Mouse (Mus musculus) midbrain, embryonic 15.5 days (tissue): ENCODE results near the gene Pf4. TPM values are rescaled to one million over a fixed set of nuclear protein-coding genes. Genes with fewer than 3 reads are reported as not detected.
"Not testable (repeated sequence)": the region's sequence is repeated elsewhere in the genome, so short reads cannot be mapped to it uniquely, and the experiment has no call there.

Experiments
- ATAC-seq: fragments of 200-750 bp; cut with Nextera tagmentation; replicated peaks from 2 replicates; pipeline ENCODE4 v1.8.0; 2017; ENCODE audit warnings: moderate TSS enrichment
- H3K27ac ChIP-seq: fragments of 300-500 bp; sonication (generic); 2 replicates; pipeline ENCODE4 v1.5.1; 2015; ENCODE audit warnings: mild to moderate bottlenecking, inconsistent platforms
- H3K27me3 ChIP-seq: fragments of 300-500 bp; sonication (generic); replicated peaks from 2 replicates; pipeline ENCODE4 v1.6.1; 2015; ENCODE audit warnings: inconsistent platforms
- H3K36me3 ChIP-seq: fragments of 300-500 bp; sonication (generic); replicated peaks from 2 replicates; pipeline ENCODE4 v1.6.1; 2015; ENCODE audit warnings: inconsistent platforms
- H3K4me1 ChIP-seq: fragments of 300-500 bp; sonication (generic); 2 replicates; pipeline ENCODE4 v1.6.1; 2015; ENCODE audit warnings: inconsistent platforms
- H3K4me2 ChIP-seq: fragments of 300-500 bp; sonication (generic); 2 replicates; pipeline ENCODE4 v1.6.1; 2015; ENCODE audit warnings: inconsistent platforms, mild to moderate bottlenecking, moderate library complexity
- H3K4me3 ChIP-seq: fragments of 300-500 bp; sonication (generic); 2 replicates; pipeline ENCODE4 v1.5.1; 2015; ENCODE audit warnings: mild to moderate bottlenecking, inconsistent platforms
- H3K9ac ChIP-seq: fragments of 300-500 bp; sonication (generic); 2 replicates; pipeline ENCODE4 v1.6.1; 2015; ENCODE audit warnings: mild to moderate bottlenecking, inconsistent platforms
- H3K9me3 ChIP-seq: fragments of 300-500 bp; sonication (generic); 2 replicates; pipeline ENCODE4 v1.6.1; 2016; ENCODE audit warnings: inconsistent platforms
- WGBS: fragments of 180-500 bp; shearing (Covaris S2); methylation state at CpG from one replicate; pipeline ENCODE4 v1.1.7; 2015; ENCODE audit warnings: mixed read lengths; 5-methylcytosine and 5-hydroxymethylcytosine counted together
- microRNA-seq: library from miRNA; unstranded; fragments of <30 nt; microRNA quantifications from one replicate; pipeline ENCODE4, GENCODE M21; 2016
- polyA plus RNA-seq: library from polyadenylated mRNA; unstranded; fragments of >200 nt; fragmentation: Nextera tagmentation; extraction: Ambion mirVana; gene quantifications from 2 replicates; pipeline ENCODE4 v1.2.1, GENCODE M21; 2015

The Pf4 gene
- polyA plus RNA-seq, 1 experiment from 2014 or later, result 50.3 TPM

DNA sequence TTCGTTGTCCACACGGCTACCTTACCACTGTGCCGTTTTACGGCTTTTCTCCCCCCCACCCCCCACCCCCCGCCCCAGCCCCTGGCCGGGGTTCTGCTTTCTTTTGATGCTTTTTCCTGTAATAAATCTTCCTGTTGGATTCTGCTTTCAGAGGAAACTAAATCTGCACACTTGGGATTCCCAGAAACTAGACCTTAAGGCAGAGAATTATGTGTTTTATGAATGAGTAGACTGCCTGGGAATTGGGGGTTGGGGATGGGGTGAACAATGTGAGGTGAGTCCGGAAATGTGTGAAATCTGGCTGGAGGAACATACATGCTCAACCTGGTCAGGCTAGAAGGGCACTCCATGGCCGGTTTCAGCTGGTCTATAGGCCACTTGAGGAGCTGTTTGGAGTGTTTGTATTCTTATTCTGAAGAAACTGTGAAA, 17.9 kb downstream of the Pf4 start:
- no peak for ATAC-seq
- WGBS, result 89% methylated on average over 8 of the region's 8 CpGs
- H3K4me2 ChIP-seq, result no peak overlapping the region
- H3K27ac ChIP-seq, result no peak overlapping the region
- H3K4me1 ChIP-seq, result no peaks in the 10 kb centered on the region
- H3K27me3 ChIP-seq, result no peaks in the 10 kb centered on the region
- H3K9ac ChIP-seq, result no peak overlapping the region
- H3K9me3 ChIP-seq, result no peaks in the 10 kb centered on the region
- no peak overlapping the region for H3K4me3 ChIP-seq
- H3K36me3 ChIP-seq, result no peaks in the 10 kb centered on the region

GRCm38 (mm10) chr5:90794195-90794625, 22.0 kb downstream of the Pf4 start, which contains the start of gene Cxcl15:
Cxcl15 (plus strand) TSS chr5:90794534.
- WGBS, result 68% methylated on average over 5 of the region's 5 CpGs
- no peaks in the 10 kb centered on the region for H3K9me3 ChIP-seq
- no peak for ATAC-seq
- no peak within 1 kb of the TSS for H3K9ac ChIP-seq
- no peak within 1 kb of the TSS for H3K4me2 ChIP-seq
- H3K36me3 ChIP-seq, result no peaks in the 10 kb centered on the region
- H3K4me1 ChIP-seq, result no peaks in the 10 kb centered on the region
- H3K27ac ChIP-seq, result no peak within 1 kb of the TSS
- H3K27me3 ChIP-seq, result no peaks in the 10 kb centered on the region
- no peak within 1 kb of the TSS for H3K4me3 ChIP-seq

DNA sequence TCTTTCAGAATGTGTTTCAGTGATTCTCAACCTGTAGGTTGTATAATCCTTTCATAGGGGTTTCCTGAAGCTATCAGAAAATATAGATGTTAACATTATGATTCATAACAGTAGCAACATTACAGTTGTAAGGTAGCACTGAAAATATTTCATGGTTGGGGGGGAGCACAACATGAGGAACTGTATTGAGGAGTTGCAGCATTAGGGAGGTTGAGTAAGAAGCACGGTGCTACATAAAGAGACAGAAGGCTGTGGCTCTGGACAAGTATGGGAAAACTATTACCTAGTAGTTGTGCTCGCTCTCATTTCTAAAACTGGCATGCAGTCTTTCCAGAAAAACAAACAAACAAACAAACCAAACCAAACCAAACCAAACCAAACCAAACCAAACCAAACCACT, 23.2 kb downstream of the Pf4 start:
- ATAC-seq, H3K36me3 ChIP-seq, H3K27me3 ChIP-seq, H3K4me2 ChIP-seq, H3K4me3 ChIP-seq, H3K9me3 ChIP-seq, H3K9ac ChIP-seq, H3K27ac ChIP-seq, H3K4me1 ChIP-seq: not testable (repeated sequence)
- WGBS, result 85% methylated on average over 2 of the region's 2 CpGs

DNA sequence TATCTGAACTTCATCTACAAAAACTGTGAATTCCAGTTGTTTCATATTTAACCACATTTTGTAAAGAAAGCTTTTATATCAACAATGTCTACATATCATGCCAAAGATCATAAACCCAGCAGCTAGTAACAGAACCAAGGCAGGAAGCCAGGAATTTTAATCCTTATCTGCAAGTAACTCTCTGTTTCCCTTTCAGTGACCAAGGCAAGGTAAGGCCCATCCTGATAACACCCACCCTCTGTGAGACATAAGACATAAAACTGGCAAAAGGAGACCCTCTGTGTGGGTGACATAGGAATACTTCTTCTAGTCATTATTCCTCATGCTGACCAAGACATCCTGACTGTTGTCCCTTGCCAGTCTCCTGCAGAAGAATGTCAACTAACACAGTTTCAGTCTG, 32.3 kb downstream of the Pf4 start:
- H3K27ac ChIP-seq, result no peak overlapping the region
- ATAC-seq, result no peak
- no peaks in the 10 kb centered on the region for H3K9me3 ChIP-seq
- no peak overlapping the region for H3K4me2 ChIP-seq
- H3K4me3 ChIP-seq, result no peak overlapping the region
- no peaks in the 10 kb centered on the region for H3K27me3 ChIP-seq
- H3K4me1 ChIP-seq, result no peaks in the 10 kb centered on the region
- no peak overlapping the region for H3K9ac ChIP-seq
- no peaks in the 10 kb centered on the region for H3K36me3 ChIP-seq

GRCm38 (mm10) chr5:90806050-90806449, 33.8 kb downstream of the Pf4 start:
- Histone ChIP-seq H3K9me3 (no peaks in the 10 kb centered on the region), H3K4me1 (no peaks in the 10 kb centered on the region), H3K27me3 (no peaks in the 10 kb centered on the region), H3K9ac (no peak overlapping the region), H3K36me3 (no peaks in the 10 kb centered on the region), H3K4me2 (no peak overlapping the region), H3K4me3 (no peak overlapping the region), H3K27ac (no peak overlapping the region)
- no peak for ATAC-seq

- H3K36me3 ChIP-seq, result no peaks in the 10 kb centered on the region
- H3K27me3 ChIP-seq, result no peaks in the 10 kb centered on the region
- no peak for ATAC-seq
- no peak overlapping the region for H3K9ac ChIP-seq
- H3K4me3 ChIP-seq, result no peak overlapping the region
- no peak overlapping the region for H3K27ac ChIP-seq
- no peaks in the 10 kb centered on the region for H3K9me3 ChIP-seq
- WGBS, result 88% methylated on average over 3 of the region's 3 CpGs
- H3K4me2 ChIP-seq, result no peak overlapping the region
- H3K4me1 ChIP-seq, result no peaks in the 10 kb centered on the region
Observed at GRCm38 (mm10) chr5:90807176-90807950, 35.1 kb downstream of the Pf4 start.

GRCm38 (mm10) chr5:90819756-90820155, 47.5 kb downstream of the Pf4 start:
- no peak for ATAC-seq
- no peaks in the 10 kb centered on the region for H3K27me3 ChIP-seq
- no peak overlapping the region for H3K27ac ChIP-seq
- H3K36me3 ChIP-seq, result no peaks in the 10 kb centered on the region
- H3K9ac ChIP-seq, result no peak overlapping the region
- H3K4me2 ChIP-seq, result no peak overlapping the region
- no peaks in the 10 kb centered on the region for H3K4me1 ChIP-seq
- no peaks in the 10 kb centered on the region for H3K9me3 ChIP-seq
- no peak overlapping the region for H3K4me3 ChIP-seq

Small RNA genes within 50 kb of the gene (microRNA-seq; reads per million reads assigned to microRNA genes)
- not detected for gene Gm24322

Other genes starting within 250 kb of the Pf4 start
- 0.09 and 0.13 TPM in 2 replicates for gene 5830473C10Rik, start 211.3 kb upstream of the Pf4 start, polyA plus RNA-seq
- 1.4 and 1.8 TPM in 2 replicates for gene Rassf6, start 131.8 kb upstream of the Pf4 start, polyA plus RNA-seq
- 0.19 and 0.28 TPM in 2 replicates for gene Cxcl5, start 13.1 kb upstream of the Pf4 start, polyA plus RNA-seq
- 0.84 and 1.7 TPM in 2 replicates for gene Ppbp, start 3.9 kb upstream of the Pf4 start, polyA plus RNA-seq
- gene Cxcl3, start 13.7 kb downstream of the Pf4 start, polyA plus RNA-seq, result 0.34 TPM in 1 of 2 replicates, not detected in the other
- gene Cxcl15, start 22.1 kb downstream of the Pf4 start, polyA plus RNA-seq, result not detected in 2 replicates
- 0.22 and 0.31 TPM in 2 replicates for gene Cxcl1, start 118.8 kb downstream of the Pf4 start, polyA plus RNA-seq
- not detected in 2 replicates for gene Cxcl2, start 131.4 kb downstream of the Pf4 start, polyA plus RNA-seq
- 59.7 and 65.4 TPM in 2 replicates for gene Mthfd2l, start 158.7 kb downstream of the Pf4 start, polyA plus RNA-seq